Mouse (Mus musculus): ENCODE results near the gene Trim43b. TPM values are rescaled to one million over a fixed set of nuclear protein-coding genes. Genes with fewer than 3 reads are reported as not detected.
"Not testable (repeated sequence)": the region's sequence is repeated elsewhere in the genome, so short reads cannot be mapped to it uniquely, and the experiment has no call there.

Trim43b gene
- total RNA-seq (2015; ENCODE audit: low replicate concordance) (not detected in 2 replicates), total RNA-seq (2017; ENCODE audit: low replicate concordance) (not detected in 2 replicates)

DNA sequence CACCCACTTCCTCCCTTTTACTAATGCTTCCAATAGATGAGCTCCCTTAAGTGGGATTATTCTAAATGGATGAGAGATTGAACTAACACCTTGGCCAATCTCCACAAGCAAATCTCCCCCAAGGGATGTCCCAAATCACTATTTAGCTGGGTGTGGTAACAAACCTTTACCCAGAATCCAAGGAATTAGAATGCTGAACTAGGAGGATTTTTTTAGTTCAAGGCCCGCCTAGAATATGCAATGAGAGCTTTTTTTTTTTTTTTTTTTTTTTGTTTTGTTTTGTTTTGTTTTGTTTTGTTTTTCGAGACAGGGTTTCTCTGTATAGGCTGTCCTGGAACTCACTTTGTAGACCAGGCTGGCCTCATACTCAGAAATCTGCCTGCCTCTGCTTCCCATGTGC lies at the start of gene Trim43b:
TSS of gene Trim43b (minus strand) at position 101 of the 400 bp plus-strand sequence.
- ATAC-seq (replicated peaks; ENCODE audit: low FRiP score, poor library complexity, severe bottlenecking), result not testable (repeated sequence)

DNA sequence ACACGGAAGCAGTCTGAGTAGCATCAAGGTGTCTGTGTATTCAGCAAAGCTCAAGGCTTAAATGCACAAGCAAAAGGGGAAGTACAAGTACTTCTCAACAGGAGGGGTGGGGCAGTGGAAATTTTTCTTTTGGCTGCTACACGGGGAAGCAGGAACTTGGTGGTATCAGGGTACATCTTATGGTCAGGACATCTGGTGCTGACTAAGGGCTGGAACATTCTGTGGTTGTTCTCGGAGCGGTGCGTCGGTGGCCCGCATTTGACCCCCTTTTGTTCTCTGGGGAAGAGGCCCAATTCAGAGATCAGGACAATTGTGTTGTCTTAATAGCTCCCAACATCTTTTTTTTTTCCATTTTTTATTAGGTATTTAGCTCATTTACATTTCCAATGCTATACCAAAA lies 11.9 kb upstream of the Trim43b start:
- not testable (repeated sequence) for ATAC-seq (replicated peaks; ENCODE audit: low FRiP score, poor library complexity, severe bottlenecking)

GRCm38 (mm10) chr9:89086746-89087145 lies 5.9 kb downstream of the Trim43b start:
- ATAC-seq (replicated peaks; ENCODE audit: low FRiP score, poor library complexity, severe bottlenecking), result not testable (repeated sequence)

- not testable (repeated sequence) for ATAC-seq (replicated peaks; ENCODE audit: low FRiP score, poor library complexity, severe bottlenecking)
These were observed 13.0 kb downstream of the Trim43b start for GRCm38 (mm10) chr9:89079637-89080036.

DNA sequence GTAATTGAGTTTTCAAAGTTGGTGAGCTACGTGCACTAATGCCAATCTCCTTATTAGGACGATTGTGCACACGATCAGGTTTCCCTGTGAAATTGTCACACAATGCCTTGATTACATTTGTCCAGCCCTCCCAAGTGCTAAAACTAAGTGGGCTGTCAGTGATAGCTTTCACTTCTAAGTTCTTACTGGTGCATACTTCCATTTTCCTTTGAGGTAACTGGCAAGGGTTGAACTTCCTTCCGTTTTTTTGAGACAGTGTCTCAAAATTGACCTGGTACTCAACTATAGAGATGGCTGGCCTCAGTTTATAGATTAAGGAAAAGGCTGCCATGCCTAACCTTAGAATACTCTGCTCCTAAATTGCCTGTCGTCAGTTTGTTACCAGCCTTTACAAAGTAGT lies 16.1 kb downstream of the Trim43b start:
- ATAC-seq (replicated peaks; ENCODE audit: low FRiP score, poor library complexity, severe bottlenecking), result not testable (repeated sequence)

DNA sequence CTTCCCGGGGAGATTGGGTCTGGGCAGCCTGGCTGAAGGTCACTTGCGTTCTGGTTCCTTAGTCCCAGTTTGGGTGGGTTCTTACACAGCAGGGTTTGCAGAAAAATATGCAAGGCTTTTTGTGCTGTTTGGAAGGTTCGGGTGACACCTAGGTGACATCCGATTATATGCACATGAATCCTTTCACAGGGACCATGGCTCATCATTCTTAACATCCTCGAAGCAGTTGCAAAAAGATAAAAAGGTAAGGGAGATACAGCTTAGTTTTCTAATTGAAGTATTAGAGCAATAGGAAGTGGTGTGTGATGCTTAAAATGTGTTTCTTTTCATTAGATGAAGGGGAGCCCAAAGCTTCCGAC lies 25.5 kb downstream of the Trim43b start:
- not testable (repeated sequence) for ATAC-seq (replicated peaks; ENCODE audit: low FRiP score, poor library complexity, severe bottlenecking)

DNA sequence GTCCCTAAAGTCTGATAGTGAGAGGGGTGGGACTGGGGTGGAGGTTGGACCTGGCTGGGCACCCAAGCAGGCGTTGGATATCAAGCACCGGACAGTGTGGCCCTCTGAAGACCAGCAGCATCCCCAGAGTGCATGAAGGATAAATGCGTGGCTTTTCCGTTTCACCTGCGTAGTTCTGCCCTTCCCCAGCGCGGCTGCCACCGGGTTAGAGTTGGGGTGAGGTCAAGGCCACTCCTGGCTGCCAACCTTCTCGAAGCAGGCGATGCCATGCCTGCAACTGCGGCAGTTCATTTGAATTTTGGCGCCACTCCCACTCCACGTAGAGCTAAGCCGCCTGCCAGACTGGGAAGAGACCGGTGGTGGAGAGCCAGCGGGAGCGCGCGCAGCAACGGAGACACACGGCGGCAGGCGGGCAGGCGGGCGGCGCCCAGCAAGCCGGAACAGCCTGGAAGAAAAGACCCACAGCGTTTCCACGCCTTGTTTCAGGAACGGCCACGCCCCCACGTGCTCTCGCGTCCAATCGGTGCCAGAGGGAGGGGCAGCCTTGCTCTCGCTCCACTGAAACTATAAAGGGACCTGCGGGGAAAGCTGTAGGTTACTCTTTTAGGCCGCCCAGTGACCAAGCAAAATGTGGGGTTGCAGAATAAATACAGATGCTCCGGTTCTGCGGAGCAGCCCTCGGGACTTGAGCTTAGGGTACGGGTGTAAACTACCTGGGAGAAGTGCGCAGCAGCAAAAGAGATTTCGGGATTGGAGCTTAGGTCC lies 26.1 kb downstream of the Trim43b start:
- peak; percentile 100 for ATAC-seq (replicated peaks; ENCODE audit: low FRiP score, poor library complexity, severe bottlenecking)

Other genes with a start within 250 kb of the Trim43b start
- not detected in 2 replicates for gene Bcl2a1a, start 135.9 kb downstream of the Trim43b start, total RNA-seq (2015; ENCODE audit: low replicate concordance)
- not detected in 2 replicates for gene Bcl2a1a, start 135.9 kb downstream of the Trim43b start, total RNA-seq (2017; ENCODE audit: low replicate concordance)
- 8.3 and 11.7 TPM in 2 replicates for gene Bcl2a1b, start 106.4 kb upstream of the Trim43b start, total RNA-seq (2015; ENCODE audit: low replicate concordance)
- 9.6 and 9.7 TPM in 2 replicates for gene Bcl2a1b, start 106.4 kb upstream of the Trim43b start, total RNA-seq (2017; ENCODE audit: low replicate concordance)
- gene Gm29094, start 106.5 kb upstream of the Trim43b start, total RNA-seq (2015; ENCODE audit: low replicate concordance), result not detected in 2 replicates
- 4.4 TPM in 1 of 2 replicates, not detected in the other for gene Gm29094, start 106.5 kb upstream of the Trim43b start, total RNA-seq (2017; ENCODE audit: low replicate concordance)
- gene Mthfs, start 117.8 kb upstream of the Trim43b start, total RNA-seq (2015; ENCODE audit: low replicate concordance), result 8.6 TPM in 1 of 2 replicates, not detected in the other
- 0.64 and 17.8 TPM in 2 replicates for gene Mthfs, start 117.8 kb upstream of the Trim43b start, total RNA-seq (2017; ENCODE audit: low replicate concordance)